ENCODE assay signal across 15 mouse cellular contexts in the genomic region with DNA sequence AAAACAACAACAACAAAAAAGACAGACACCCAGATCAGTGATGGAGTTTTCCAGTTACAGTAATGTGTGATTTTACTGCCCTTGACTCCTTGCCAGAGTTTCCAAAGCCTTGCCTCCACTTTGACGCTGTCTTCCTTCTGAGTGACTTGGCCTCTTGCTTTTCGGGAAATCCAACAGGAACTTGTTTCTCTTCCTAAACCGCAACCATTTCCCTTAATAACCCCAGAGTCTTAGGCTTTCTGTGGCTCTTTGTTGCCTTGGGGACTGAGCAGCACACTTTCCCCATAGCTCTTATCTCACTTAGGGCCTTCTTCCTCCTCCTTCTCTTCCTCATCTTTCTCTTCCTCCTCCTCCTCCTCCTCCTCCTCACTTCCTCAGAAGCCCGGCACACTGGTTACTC.
"Had no signal": no experiment of that assay in that cellular context is flagged by ENCODE, and none has a peak within 500 bp of the region (broad histone marks: within the 10 kb centered on the region; RNA-seq: fewer than 3 reads in every experiment).

No protein-coding gene starts in this region.

- DNase-seq: kidney, postnatal 4 days; lung, adult 2 months; lung, postnatal 10 days; right cerebral cortex, adult 18-20 months; right cerebral cortex, postnatal 25 days; thymus, adult 18-20 months; thymus, postnatal 14 days had no signal

- H3K4me2 ChIP-seq: liver, embryonic 11.5 days; liver, embryonic 15.5 days; midbrain, embryonic 13.5 days; neural tube, embryonic 15.5 days had no signal

- H3K36me3 ChIP-seq: liver, embryonic 15.5 days; neural tube, embryonic 15.5 days had no signal

- ATAC-seq: intestine, embryonic 16.5 days; midbrain, embryonic 13.5 days had no signal

- H3K4me1 ChIP-seq: midbrain, embryonic 13.5 days had no signal

- H3K9ac ChIP-seq: liver, embryonic 15.5 days; midbrain, embryonic 13.5 days; neural tube, embryonic 15.5 days had no signal

- H3K9me3 ChIP-seq: liver, embryonic 15.5 days had no signal

- H3K27ac ChIP-seq: layer of hippocampus, adult 2 months; liver, embryonic 15.5 days; macrophage; midbrain, embryonic 13.5 days; neural tube, embryonic 15.5 days had no signal

- H3K27me3 ChIP-seq: liver, embryonic 15.5 days; midbrain, embryonic 13.5 days; neural tube, embryonic 15.5 days had no signal

- H3K4me3 ChIP-seq: layer of hippocampus, adult 2 months; liver, embryonic 15.5 days; midbrain, embryonic 13.5 days; myocyte; neural tube, embryonic 15.5 days had no signal
